Mouse (Mus musculus) intestine, embryonic 15.5 days (tissue): ENCODE results near the gene 4922502D21Rik. TPM values are rescaled to one million over a fixed set of nuclear protein-coding genes. Genes with fewer than 3 reads are reported as not detected.

Experiments used
- ATAC-seq: fragments of 200-750 bp; cut with Nextera tagmentation; 2 replicates; pipeline ENCODE4 v1.8.0; 2017; ENCODE audit warnings: moderate TSS enrichment, moderate library complexity
- H3K27ac ChIP-seq: fragments of 300-500 bp; sonication (generic); 2 replicates; pipeline ENCODE4 v1.5.1; 2015; ENCODE audit warnings: mild to moderate bottlenecking, inconsistent platforms
- H3K27me3 ChIP-seq: fragments of 300-500 bp; sonication (generic); replicated peaks from 2 replicates; pipeline ENCODE4 v1.6.1; 2015; ENCODE audit warnings: inconsistent platforms
- H3K36me3 ChIP-seq: fragments of 300-500 bp; sonication (generic); 2 replicates; pipeline ENCODE4 v1.6.1; 2015; ENCODE audit warnings: inconsistent platforms
- H3K4me1 ChIP-seq: fragments of 300-500 bp; sonication (generic); replicated peaks from 2 replicates; pipeline ENCODE4 v1.6.1; 2015; ENCODE audit warnings: inconsistent platforms
- H3K4me2 ChIP-seq: fragments of 300-500 bp; sonication (generic); replicated peaks from 2 replicates; pipeline ENCODE4 v1.6.1; 2015; ENCODE audit warnings: mild to moderate bottlenecking, inconsistent platforms
- H3K4me3 ChIP-seq: fragments of 300-500 bp; sonication (generic); replicated peaks from 2 replicates; pipeline ENCODE4 v1.5.1; 2015; ENCODE audit warnings: inconsistent platforms
- H3K9ac ChIP-seq: fragments of 300-500 bp; sonication (generic); 2 replicates; pipeline ENCODE4 v1.6.1; 2015; ENCODE audit warnings: inconsistent platforms
- H3K9me3 ChIP-seq: fragments of 300-500 bp; sonication (generic); 2 replicates; pipeline ENCODE4 v1.6.1; 2016; ENCODE audit warnings: inconsistent platforms
- WGBS: fragments of 180-500 bp; shearing (Covaris S2); methylation state at CpG from one replicate; pipeline ENCODE4 v1.1.7; 2015; 5-methylcytosine and 5-hydroxymethylcytosine counted together
- polyA plus RNA-seq: library from polyadenylated mRNA; unstranded; fragments of >200 nt; fragmentation: Nextera tagmentation; extraction: Ambion mirVana; gene quantifications from 2 replicates; pipeline ENCODE4 v1.2.1, GENCODE M21; 2015

Gene 4922502D21Rik
- polyA plus RNA-seq = not detected in 2 replicates

GRCm38 (mm10) chr6:129331610-129332009 lies at the start of gene 4922502D21Rik:
Gene 4922502D21Rik (minus strand): TSS chr6:129331796.
- no peak within 1 kb of the TSS for H3K4me3 ChIP-seq
- no peaks in the 10 kb centered on the region for H3K4me1 ChIP-seq
- ATAC-seq = no peak
- no peaks in the 10 kb centered on the region for H3K9me3 ChIP-seq
- no peak within 1 kb of the TSS for H3K4me2 ChIP-seq
- H3K9ac ChIP-seq = no peak within 1 kb of the TSS
- H3K27me3 ChIP-seq = no peaks in the 10 kb centered on the region
- WGBS = 49% methylated on average over 11 of the region's 11 CpGs
- no peak within 1 kb of the TSS for H3K27ac ChIP-seq
- no peaks in the 10 kb centered on the region for H3K36me3 ChIP-seq

- no peaks in the 10 kb centered on the region for H3K36me3 ChIP-seq
- WGBS = 69% methylated on average over 4 of the region's 4 CpGs
- H3K4me1 ChIP-seq = no peaks in the 10 kb centered on the region
- no peak for ATAC-seq
- no peak overlapping the region for H3K27ac ChIP-seq
- no peaks in the 10 kb centered on the region for H3K9me3 ChIP-seq
- H3K4me3 ChIP-seq = no peak overlapping the region
- no peak overlapping the region for H3K4me2 ChIP-seq
- H3K9ac ChIP-seq = no peak overlapping the region
- no peaks in the 10 kb centered on the region for H3K27me3 ChIP-seq
These were observed 48.9 kb upstream of the 4922502D21Rik start for GRCm38 (mm10) chr6:129380454-129380853.

GRCm38 (mm10) chr6:129374937-129375471 lies 43.4 kb upstream of the 4922502D21Rik start:
- WGBS = 53% methylated on average over 2 of the region's 2 CpGs
- Histone ChIP-seq H3K9me3 (no peaks in the 10 kb centered on the region), H3K36me3 (no peaks in the 10 kb centered on the region), H3K4me3 (no peak overlapping the region), H3K9ac (no peak overlapping the region), H3K4me2 (no peak overlapping the region), H3K4me1 (no peaks in the 10 kb centered on the region), H3K27ac (no peak overlapping the region), H3K27me3 (no peaks in the 10 kb centered on the region)
- ATAC-seq = peak; percentile 82

- no peak for ATAC-seq
- H3K36me3 ChIP-seq = no peaks in the 10 kb centered on the region
- WGBS = 73% methylated on average over 7 of the region's 7 CpGs
- H3K4me2 ChIP-seq = no peak overlapping the region
- no peaks in the 10 kb centered on the region for H3K9me3 ChIP-seq
- no peak overlapping the region for H3K4me3 ChIP-seq
- H3K27me3 ChIP-seq = no peaks in the 10 kb centered on the region
- H3K9ac ChIP-seq = no peak overlapping the region
- H3K4me1 ChIP-seq = no peaks in the 10 kb centered on the region
- no peak overlapping the region for H3K27ac ChIP-seq
These were observed 38.0 kb upstream of the 4922502D21Rik start for GRCm38 (mm10) chr6:129369374-129370132.

GRCm38 (mm10) chr6:129365959-129366359 lies 34.4 kb upstream of the 4922502D21Rik start:
- Histone ChIP-seq H3K4me2 (no peak overlapping the region), H3K36me3 (no peaks in the 10 kb centered on the region), H3K9me3 (no peaks in the 10 kb centered on the region), H3K27ac (no peak overlapping the region), H3K9ac (no peak overlapping the region), H3K4me1 (no peaks in the 10 kb centered on the region), H3K27me3 (no peaks in the 10 kb centered on the region), H3K4me3 (no peak overlapping the region)
- WGBS = 16% methylated on average over 6 of the region's 6 CpGs
- peak; percentile 71 for ATAC-seq

- 29% methylated on average over 1 of the region's 1 CpGs for WGBS
- Histone ChIP-seq H3K4me3 (no peak overlapping the region), H3K27me3 (no peaks in the 10 kb centered on the region), H3K36me3 (no peaks in the 10 kb centered on the region), H3K4me2 (no peak overlapping the region), H3K27ac (no peak overlapping the region), H3K4me1 (no peaks in the 10 kb centered on the region), H3K9me3 (no peaks in the 10 kb centered on the region), H3K9ac (no peak overlapping the region)
- ATAC-seq = no peak
These were observed 32.3 kb upstream of the 4922502D21Rik start for GRCm38 (mm10) chr6:129363942-129364341.

GRCm38 (mm10) chr6:129359515-129359914 lies 27.9 kb upstream of the 4922502D21Rik start:
- Histone ChIP-seq H3K4me2 (no peak overlapping the region), H3K4me1 (no peaks in the 10 kb centered on the region), H3K9ac (no peak overlapping the region), H3K36me3 (no peaks in the 10 kb centered on the region), H3K27me3 (no peaks in the 10 kb centered on the region), H3K27ac (no peak overlapping the region), H3K4me3 (no peak overlapping the region), H3K9me3 (no peaks in the 10 kb centered on the region)
- no peak for ATAC-seq
- 93% methylated on average over 2 of the region's 2 CpGs for WGBS

- no peaks in the 10 kb centered on the region for H3K9me3 ChIP-seq
- no peak overlapping the region for H3K27ac ChIP-seq
- H3K27me3 ChIP-seq = no peaks in the 10 kb centered on the region
- H3K9ac ChIP-seq = no peak overlapping the region
- no peak overlapping the region for H3K4me2 ChIP-seq
- H3K36me3 ChIP-seq = no peaks in the 10 kb centered on the region
- no peak for ATAC-seq
- no peak overlapping the region for H3K4me3 ChIP-seq
- H3K4me1 ChIP-seq = no peaks in the 10 kb centered on the region
These were observed 24.8 kb upstream of the 4922502D21Rik start for GRCm38 (mm10) chr6:129356430-129356829.

- no peak for ATAC-seq
- Histone ChIP-seq H3K4me1 (no peaks in the 10 kb centered on the region), H3K36me3 (no peaks in the 10 kb centered on the region), H3K27ac (no peak overlapping the region), H3K4me3 (no peak overlapping the region), H3K9ac (no peak overlapping the region), H3K9me3 (no peaks in the 10 kb centered on the region), H3K4me2 (no peak overlapping the region), H3K27me3 (no peaks in the 10 kb centered on the region)
- WGBS = 92% methylated on average over 2 of the region's 2 CpGs
These were observed 24.2 kb upstream of the 4922502D21Rik start for GRCm38 (mm10) chr6:129355774-129356173.

- Histone ChIP-seq H3K9ac (no peak overlapping the region), H3K4me3 (no peak overlapping the region), H3K4me1 (no peaks in the 10 kb centered on the region), H3K27me3 (no peaks in the 10 kb centered on the region), H3K27ac (no peak overlapping the region), H3K4me2 (no peak overlapping the region), H3K9me3 (no peaks in the 10 kb centered on the region), H3K36me3 (no peaks in the 10 kb centered on the region)
- no peak for ATAC-seq
- 92% methylated on average over 3 of the region's 3 CpGs for WGBS
These were observed 19.5 kb upstream of the 4922502D21Rik start for GRCm38 (mm10) chr6:129351091-129351490.

- 47% methylated on average over 4 of the region's 4 CpGs for WGBS
- ATAC-seq = peak; percentile 93
- no peaks in the 10 kb centered on the region for H3K9me3 ChIP-seq
- H3K9ac ChIP-seq = no peak overlapping the region
- no peaks in the 10 kb centered on the region for H3K27me3 ChIP-seq
- no peaks in the 10 kb centered on the region for H3K36me3 ChIP-seq
- no peak overlapping the region for H3K27ac ChIP-seq
- no peaks in the 10 kb centered on the region for H3K4me1 ChIP-seq
- H3K4me3 ChIP-seq = no peak overlapping the region
- no peak overlapping the region for H3K4me2 ChIP-seq
These were observed 18.1 kb upstream of the 4922502D21Rik start for GRCm38 (mm10) chr6:129349524-129350352.

GRCm38 (mm10) chr6:129344408-129344807 lies 12.8 kb upstream of the 4922502D21Rik start:
- Histone ChIP-seq H3K36me3 (no peaks in the 10 kb centered on the region), H3K4me2 (no peak overlapping the region), H3K4me3 (no peak overlapping the region), H3K27me3 (no peaks in the 10 kb centered on the region), H3K27ac (no peak overlapping the region), H3K9ac (no peak overlapping the region), H3K4me1 (no peaks in the 10 kb centered on the region), H3K9me3 (no peaks in the 10 kb centered on the region)
- 73% methylated on average over 3 of the region's 3 CpGs for WGBS
- ATAC-seq = no peak
